Comparison of ENCODE assay signal across 8 mouse cellular contexts in the genomic region with DNA sequence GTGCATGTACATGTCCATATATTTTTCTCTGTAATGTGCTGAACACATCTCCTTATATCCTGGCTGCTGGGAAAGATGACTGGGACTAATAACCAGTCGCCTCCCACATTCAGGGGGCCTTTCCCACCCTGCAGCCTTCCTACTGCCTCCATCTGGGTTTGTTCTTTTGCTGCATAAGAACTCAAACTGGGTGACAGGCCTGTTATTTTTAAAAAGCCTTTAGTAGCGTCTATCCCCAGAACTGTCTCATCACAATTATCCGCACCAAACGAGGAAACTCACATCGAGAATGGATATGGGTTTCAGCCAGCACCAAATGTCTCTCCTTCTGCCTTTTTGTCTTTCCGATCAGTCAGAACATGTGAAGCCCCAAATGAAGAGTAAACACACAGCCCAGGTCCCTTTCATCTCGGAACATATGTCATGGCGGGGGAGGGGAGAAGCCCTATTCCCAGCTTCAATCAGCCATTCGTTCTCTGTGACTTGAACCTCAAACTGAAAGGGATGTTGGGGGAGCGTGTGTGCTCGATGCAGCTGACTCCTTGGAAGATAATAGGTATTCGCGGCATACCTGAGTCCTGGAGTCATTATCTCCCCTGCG.
DNase-seq lines count a peak whose midpoint lies in the region; ATAC-seq and TF ChIP-seq lines count a peak whose summit lies in the region.

No protein-coding gene starts in this region.

- H3K27ac ChIP-seq in cortical plate, adult 2 months (ENCODE audit: insufficient read depth, low read length), result 0 out of 2 replicates have a peak overlapping the region, but pooled peaks have one; percentile 31

- intact Hi-C loops in left cerebral cortex, postnatal 10 days (cut with DNase I), result loop anchor here (10.0 kb wide), 2 partner anchors 101 to 161 kb away; no protein-coding TSS in a partner anchor

- no peak for TF ChIP-seq POLR2A in cortical plate, adult 2 months (IDR thresholded peaks at IDR 0.05; ENCODE audit: extremely low read depth, insufficient read depth, low read length)

- peaks cover 3% of the 10 kb centered on the region; the same call in 1 of the 2 replicates for H3K4me1 ChIP-seq in cortical plate, adult 2 months (ENCODE audit: control insufficient read depth, insufficient read depth, low read length)

- no peak overlapping the region for H3K4me3 ChIP-seq in cortical plate, adult 2 months (ENCODE audit: insufficient read depth, low read length)

- TF ChIP-seq CTCF in cortical plate, adult 2 months (IDR thresholded peaks at IDR 0.05; ENCODE audit: extremely low read depth, insufficient read depth, low read length), result no peak

- ATAC-seq in megakaryocyte, adult 5-6 weeks (ENCODE audit: poor library complexity, severe bottlenecking), result no peak

- DNase-seq in frontal cortex, postnatal 14 days (ENCODE audit: low spot score in 2 of 2), result peak; percentile 53 to 61
- peak; percentile 52 to 82 for DNase-seq in left cerebral cortex, postnatal 10 days (ENCODE audit: extremely low spot score in 1 of 2, low spot score in 2 of 2)
- peak; percentile 63 to 71 for DNase-seq in right cerebral cortex, adult 2 months (ENCODE audit: low spot score in 2 of 2)
- DNase-seq in spleen, postnatal 36 days (ENCODE audit: low spot score in 2 of 2), result no peak
- DNase-seq in thymus, postnatal 36 days, result no peak
- no peak for DNase-seq in ovary, postnatal 36 days (ENCODE audit: low spot score)

Comparison
In these comparisons a context has a peak if more than half of its experiments do, and no peak if none do; other contexts are left out.
1. DNase-seq: peak in frontal cortex, postnatal 14 days (2 of 2), left cerebral cortex, postnatal 10 days (2 of 2) and right cerebral cortex, adult 2 months (2 of 2); none in spleen, postnatal 36 days (0 of 2), thymus, postnatal 36 days (0 of 2) and ovary, postnatal 36 days (single experiment).